Mouse (Mus musculus): ENCODE results near the gene 1110008L16Rik. TPM values are rescaled to one million over a fixed set of nuclear protein-coding genes. Genes with fewer than 3 reads are reported as not detected.

Gene 1110008L16Rik
- total RNA-seq, 2 experiments from 2014 or later, result 11.3 to 15.2 TPM

Other genes starting within 250 kb of the 1110008L16Rik start
- 10 to 100 TPM; 10.7 to 11.1 TPM for gene 2700097O09Rik, start 219.5 kb upstream of the 1110008L16Rik start, total RNA-seq (2021)
- gene Srp54a, start 219.3 kb upstream of the 1110008L16Rik start, total RNA-seq (2021), result 100 to 1,000 TPM; 105 to 206 TPM
- 10 to 100 TPM in 1 of 2 experiments, 1 to 10 TPM in 1; 4.3 to 11.8 TPM for gene Fam177a, start 175.1 kb upstream of the 1110008L16Rik start, total RNA-seq (2021)
- 100 to 1,000 TPM in 1 of 2 experiments, 10 to 100 TPM in 1; 65.4 to 130 TPM for gene Srp54b, start 144.5 kb upstream of the 1110008L16Rik start, total RNA-seq (2021)
- gene 1700047I17Rik2, start 100.0 kb upstream of the 1110008L16Rik start, total RNA-seq (2021), result 10 to 100 TPM in 1 of 2 experiments, not detected in 1; 10.9 TPM
- gene Srp54c, start 69.4 kb upstream of the 1110008L16Rik start, total RNA-seq (2021), result 10 to 100 TPM; 38.0 to 74.2 TPM
- 10 to 100 TPM; 11.8 to 12.5 TPM for gene Ppp2r3c, start 3.4 kb downstream of the 1110008L16Rik start, total RNA-seq (2021)
- 100 to 1,000 TPM; 230 to 239 TPM for gene Psma6, start 84.6 kb downstream of the 1110008L16Rik start, total RNA-seq (2021)
- 100 to 1,000 TPM in 1 of 2 experiments, 10 to 100 TPM in 1; 72.4 to 107 TPM for gene Nfkbia, start 193.1 kb downstream of the 1110008L16Rik start, total RNA-seq (2021)

All from adrenal gland, adult 18-20 months (tissue).